Mouse (Mus musculus): Measurements from ENCODE around the gene Lmo4. TPM values are rescaled to one million over a fixed set of nuclear protein-coding genes. Genes with fewer than 3 reads are reported as not detected.

Gene Lmo4
- polyA plus RNA-seq (2014; fragmentation: Illumina TruSeq; extraction: RNeasy Lipid Tissue Mini Kit (QIAGEN cat#74804); ENCODE audit: low replicate concordance): 47.2 TPM

GRCm38 (mm10) chr3:144204413-144205311 is at the start of gene Lmo4:
TSS of gene Lmo4 (minus strand) at chr3:144205220.

All from small intestine, adult 10 weeks (tissue).